ENCODE assay signal across 18 mouse cellular contexts in the genomic region with DNA sequence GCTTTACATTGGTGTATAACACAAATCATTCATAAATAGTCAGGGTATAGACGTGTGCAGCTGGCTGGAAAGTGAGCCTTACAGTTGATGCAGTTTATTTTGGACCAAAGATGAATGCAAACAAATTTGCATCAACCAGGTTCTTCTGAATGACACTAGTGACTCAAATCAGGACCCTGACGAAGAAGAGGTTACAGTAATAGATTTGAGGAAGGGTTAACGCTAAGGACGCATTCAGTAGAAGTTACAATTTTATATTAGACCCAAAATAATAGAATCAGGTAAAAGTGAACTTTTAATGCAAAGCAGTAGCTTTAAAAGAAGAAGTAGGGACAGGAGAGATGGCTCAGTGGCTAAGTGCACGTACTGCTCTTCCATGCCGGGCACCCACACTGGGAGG.
"Had no signal": no experiment of that assay in that cellular context is flagged by ENCODE, and none has a peak within 500 bp of the region (broad histone marks: within the 10 kb centered on the region; RNA-seq: fewer than 3 reads in every experiment).

No protein-coding gene starts in this region.

- H3K9ac ChIP-seq: liver, embryonic 14.5 days; lung, embryonic 14.5 days; midbrain, embryonic 13.5 days; midbrain, embryonic 15.5 days; neural tube, embryonic 12.5 days; stomach, embryonic 15.5 days had no signal

- DNase-seq: lung, adult 18-20 months; lung, embryonic 14.5 days; lung, postnatal 10 days; lung, postnatal 4 days; retina, postnatal 1 day; right cerebral cortex, adult 18-20 months; right cerebral cortex, postnatal 25 days; right cerebral cortex, postnatal 4 days; thymus, adult 2 months; thymus, postnatal 25 days; thymus, postnatal 4 days had no signal

- H3K27ac ChIP-seq: liver, embryonic 14.5 days; midbrain, embryonic 13.5 days; midbrain, embryonic 15.5 days; neural tube, embryonic 12.5 days; stomach, embryonic 15.5 days; stomach, postnatal 0 days had no signal

- H3K27me3 ChIP-seq: midbrain, embryonic 13.5 days; midbrain, embryonic 15.5 days; neural tube, embryonic 12.5 days; stomach, embryonic 15.5 days had no signal

- H3K9me3 ChIP-seq: stomach, embryonic 15.5 days had no signal

- H3K4me3 ChIP-seq: midbrain, embryonic 13.5 days; midbrain, embryonic 15.5 days; neural tube, embryonic 12.5 days; stomach, embryonic 15.5 days had no signal

- H3K4me1 ChIP-seq: midbrain, embryonic 13.5 days; midbrain, embryonic 15.5 days; neural tube, embryonic 12.5 days; stomach, embryonic 15.5 days had no signal

- H3K4me2 ChIP-seq: lung, embryonic 14.5 days; midbrain, embryonic 11.5 days; midbrain, embryonic 13.5 days; midbrain, embryonic 15.5 days; neural tube, embryonic 12.5 days; stomach, embryonic 15.5 days had no signal

- H3K36me3 ChIP-seq: midbrain, embryonic 13.5 days; midbrain, embryonic 15.5 days; neural tube, embryonic 12.5 days; stomach, embryonic 15.5 days had no signal
